Mouse (Mus musculus): Measurements from ENCODE around the gene Gle1.

The Gle1 gene

DNA sequence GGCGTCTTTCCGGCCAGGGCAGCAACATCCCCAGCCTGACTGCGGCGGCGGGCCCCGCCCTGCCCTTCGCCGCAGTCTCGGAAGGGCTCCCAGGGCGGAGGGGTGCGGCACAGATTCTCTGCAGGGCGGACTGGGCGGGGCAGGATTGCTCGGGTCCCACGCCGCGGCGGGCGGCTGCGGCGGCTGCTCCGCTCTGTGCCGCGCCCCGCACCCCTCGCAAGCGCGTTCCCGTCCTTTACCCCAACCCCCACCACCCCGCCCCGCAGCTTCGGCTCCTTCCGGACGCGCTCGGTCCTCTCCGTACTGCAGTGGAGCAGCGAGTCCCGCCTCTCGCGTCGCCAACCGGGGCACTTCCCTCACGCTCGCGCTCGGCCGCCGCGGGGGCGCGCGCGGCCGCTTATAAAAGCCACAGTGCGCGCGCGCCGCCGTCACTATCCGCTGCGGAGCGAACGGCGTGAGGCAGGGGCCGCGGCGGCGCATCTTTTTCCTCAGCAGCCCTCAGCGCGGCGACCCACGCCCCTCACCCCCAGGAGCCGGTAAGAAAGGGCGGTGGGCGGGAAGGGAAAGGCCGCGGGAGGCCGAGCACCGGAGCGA lies 30.1 kb downstream of the Gle1 start, which contains the start of gene Sptan1:
Gene Sptan1 (plus strand): TSS at position 311 of the 594 bp plus-strand sequence.
- peak; percentile 94 to 96 for DNase-seq

DNA sequence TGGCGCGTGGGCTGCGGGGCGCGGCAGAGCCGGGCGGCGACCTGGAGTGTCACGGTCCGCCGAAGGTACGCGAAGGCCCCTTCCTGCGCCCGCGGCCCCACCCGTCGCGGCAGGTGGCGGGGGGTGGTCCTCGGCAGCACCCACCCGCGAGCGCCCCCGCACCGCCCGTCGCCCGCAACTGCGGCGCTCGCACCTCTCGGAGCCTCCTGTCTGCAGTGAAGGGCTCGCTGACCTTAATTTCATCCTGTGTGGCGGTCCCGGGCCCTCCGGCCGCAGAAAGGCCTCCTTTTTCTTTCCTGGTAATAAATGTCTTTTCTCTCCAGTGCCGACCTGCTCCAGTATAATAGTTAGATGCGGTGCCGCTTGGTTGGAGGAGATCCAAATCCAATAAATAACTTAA lies 30.7 kb downstream of the Gle1 start:
- DNase-seq: peak in 1 of 2 experiments; percentile 56

DNA sequence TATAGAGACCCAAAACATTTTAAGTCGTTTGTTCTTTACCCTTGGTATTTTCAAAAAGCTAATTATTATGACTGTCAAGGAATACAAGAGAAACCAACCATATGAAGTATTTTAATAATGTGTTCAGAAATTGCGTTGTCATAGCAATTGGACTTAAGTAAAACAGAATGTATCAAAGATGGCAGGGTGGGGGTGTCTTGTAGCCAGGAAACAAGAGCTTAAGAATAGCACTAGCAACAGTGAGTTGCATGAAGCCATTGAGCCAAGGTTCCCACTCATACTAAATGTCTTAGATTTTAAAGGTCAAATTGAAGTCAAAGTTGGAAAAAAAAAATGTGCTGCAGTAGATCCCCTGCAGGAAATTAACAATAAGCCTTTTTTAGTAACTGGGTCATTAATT lies 31.6 kb downstream of the Gle1 start:
- no peak for DNase-seq

DNA sequence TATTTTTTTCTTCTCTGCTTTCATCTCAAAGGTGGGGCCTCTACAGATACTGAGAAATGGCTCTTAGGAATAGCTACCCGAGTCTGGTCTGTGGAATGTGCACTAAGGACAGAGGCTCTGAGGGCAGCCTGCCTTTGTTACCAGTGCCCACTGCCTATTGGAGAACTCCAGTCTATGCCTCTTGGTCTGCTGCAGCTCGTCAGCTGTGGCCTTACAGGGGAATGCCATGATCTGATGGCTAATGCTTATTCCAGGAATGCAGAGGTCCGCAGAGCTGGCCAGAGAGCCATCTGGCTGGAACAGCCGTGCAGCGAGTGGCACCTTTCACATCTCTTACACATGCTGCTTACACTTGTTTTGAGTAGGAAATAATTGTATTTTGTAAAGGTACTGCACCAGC lies 32.5 kb downstream of the Gle1 start:
- no peak for DNase-seq

DNA sequence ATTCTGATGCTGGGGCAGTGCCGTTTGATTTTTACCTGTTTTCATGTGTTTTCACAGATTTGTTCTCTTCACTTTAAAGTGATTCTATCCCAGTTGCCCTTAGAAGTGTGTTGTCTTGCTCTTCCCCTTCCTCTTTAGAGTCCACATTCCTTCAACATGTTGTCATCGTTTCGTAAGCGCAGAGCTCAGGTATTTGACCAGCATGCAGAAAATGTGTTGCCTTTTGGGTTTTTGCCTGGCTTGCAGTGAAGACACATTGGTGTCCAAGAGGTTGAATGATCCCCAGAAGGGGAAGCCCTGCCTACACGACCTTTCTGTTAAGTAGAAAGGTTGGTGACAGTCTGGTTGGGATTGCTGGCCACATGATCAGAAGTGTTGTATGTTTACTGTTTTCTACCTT lies 33.4 kb downstream of the Gle1 start:
- DNase-seq: no peak

DNA sequence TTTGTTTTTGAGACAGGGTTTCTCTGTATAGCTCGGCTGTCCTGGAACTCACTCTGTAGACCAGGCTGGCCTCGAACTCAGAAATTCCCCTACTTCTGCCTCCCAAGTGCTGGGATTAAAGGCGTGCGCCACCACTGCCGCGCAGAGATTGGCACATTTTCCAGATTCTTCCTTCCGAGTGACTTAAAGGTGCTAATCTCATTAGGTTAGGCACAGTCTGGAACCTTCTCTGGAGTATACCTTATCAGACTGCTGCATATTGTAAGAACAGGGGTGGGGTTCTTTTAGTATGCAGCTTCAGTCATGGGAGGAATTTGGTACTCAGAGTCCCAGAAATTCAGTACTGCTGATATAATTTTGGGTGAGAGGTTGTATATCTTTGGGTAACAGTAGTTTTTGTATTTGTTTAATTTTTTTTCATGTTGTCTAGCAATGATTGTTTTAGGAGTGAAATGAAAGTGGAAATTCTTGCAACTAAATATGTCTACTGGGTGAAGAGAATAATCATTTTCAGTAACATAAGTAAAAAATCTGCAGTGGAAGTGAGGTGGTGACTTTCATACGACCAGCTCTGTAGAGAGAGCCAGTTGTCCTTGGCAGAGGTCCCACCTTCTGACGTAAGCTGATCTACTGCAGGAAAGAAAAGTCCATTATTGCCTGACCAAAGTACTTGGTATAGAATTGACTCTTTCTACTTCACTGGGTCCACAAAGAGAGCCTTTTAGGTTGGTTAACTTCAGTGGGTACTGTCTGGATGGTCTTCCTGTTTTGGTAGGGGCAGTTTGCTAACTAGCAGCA lies 36.8 kb downstream of the Gle1 start:
- no peak for DNase-seq

DNA sequence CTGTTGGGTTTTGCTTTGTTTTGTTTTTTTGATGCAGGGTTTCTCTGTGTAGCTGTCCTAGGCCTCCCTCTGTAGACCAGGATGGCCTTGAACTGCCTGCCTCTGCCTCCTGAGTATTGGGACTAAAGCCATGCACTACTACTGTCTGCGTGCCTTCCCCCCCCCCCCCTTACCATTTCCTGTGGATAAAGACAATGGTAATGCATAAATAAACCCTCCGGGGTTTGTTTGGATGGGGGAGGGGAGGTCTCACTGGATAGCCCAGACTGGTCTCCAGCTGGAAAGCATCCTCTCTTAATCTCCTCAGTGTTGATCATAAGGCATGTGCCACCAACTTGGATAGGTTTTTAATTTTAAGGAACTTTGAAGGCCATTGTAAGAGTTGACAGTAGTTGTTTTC lies 38.3 kb downstream of the Gle1 start:
- DNase-seq: no peak

DNA sequence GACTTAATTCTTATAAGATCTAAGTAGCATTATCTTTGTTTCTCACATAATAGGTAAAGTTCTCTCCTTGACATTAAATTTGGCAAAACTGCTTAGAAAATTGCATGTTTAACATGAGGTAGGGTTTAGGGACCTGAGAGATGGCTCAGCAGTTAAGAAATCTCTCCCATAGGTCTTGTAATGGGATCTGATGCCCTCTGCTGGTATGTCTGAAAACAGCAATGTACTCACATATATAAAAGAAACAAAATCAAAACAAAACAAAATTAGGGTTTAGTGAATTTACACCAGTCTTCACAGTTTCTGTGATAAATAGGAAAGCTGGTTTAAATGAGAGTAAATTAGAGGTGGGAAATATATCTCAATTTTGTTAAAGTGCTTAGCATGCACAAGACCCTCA lies 42.1 kb downstream of the Gle1 start:
- peak in 1 of 2 experiments; percentile 29 for DNase-seq

DNA sequence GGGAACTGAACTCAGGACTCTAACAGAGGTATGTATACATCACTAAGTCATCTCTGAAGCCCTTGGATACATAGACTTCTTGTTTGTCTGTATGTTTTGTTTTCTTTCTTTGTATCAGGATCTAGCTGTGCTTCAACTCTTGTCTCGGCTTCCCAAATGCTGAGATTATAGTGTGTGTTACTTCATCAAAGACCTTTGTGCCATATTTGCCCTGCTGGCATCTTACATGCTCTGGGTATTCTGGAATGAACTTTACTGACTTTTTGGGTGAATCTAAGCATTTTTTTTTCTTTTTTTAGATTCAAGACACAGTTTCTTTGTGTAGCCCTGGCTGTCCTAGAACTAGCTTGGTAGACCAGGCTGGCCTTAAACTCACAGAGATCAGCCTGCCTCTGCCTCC lies 45.4 kb downstream of the Gle1 start:
- no peak for DNase-seq

DNA sequence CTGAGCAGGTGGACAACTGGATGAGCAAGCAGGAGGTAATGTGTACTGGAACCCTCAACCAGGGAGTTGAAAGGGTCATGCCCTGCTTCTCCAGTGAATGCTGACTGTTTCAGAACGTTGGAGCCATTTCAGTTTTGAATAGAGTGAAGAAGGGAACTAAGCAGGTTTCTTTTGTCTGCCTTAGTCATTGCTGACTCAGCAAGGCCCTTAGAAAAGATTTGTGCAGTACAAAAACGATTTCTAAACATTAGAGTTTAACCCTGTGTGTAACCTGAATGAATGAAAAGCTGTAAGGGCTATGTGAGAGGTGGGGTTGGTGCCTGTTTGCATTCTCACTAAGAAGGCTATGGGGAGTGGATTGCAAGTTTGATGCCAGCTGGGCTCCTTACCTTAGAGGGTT lies 56.7 kb downstream of the Gle1 start:
- DNase-seq: no peak

DNA sequence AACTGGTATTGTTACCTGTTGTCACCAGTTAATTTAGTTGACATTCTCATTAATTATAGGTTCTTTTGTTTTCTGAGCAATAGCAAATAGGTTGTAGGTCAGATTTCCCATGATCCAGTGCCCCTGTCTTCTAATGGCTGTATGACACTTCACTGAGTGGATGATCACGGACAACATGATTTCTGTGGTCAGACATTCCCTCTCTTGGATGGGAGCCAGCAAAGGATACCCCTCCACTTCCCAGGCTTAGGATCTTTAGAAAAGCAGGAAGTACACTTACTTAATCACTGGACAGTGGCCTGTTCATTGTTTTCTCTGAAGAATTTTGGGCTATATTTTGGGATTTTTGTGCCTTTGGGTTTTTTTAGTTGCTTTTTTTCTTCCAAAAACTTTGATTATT lies 73.9 kb downstream of the Gle1 start:
- DNase-seq: no peak
